27 mouse cellular contexts compared by ENCODE assay signal in genomic region chr3:19368998-19369397, GRCm38 (mm10).
DNase-seq lines count a peak whose midpoint lies in the region; ATAC-seq and TF ChIP-seq lines count a peak whose summit lies in the region.
"Had no signal": no experiment of that assay in that cellular context is flagged by ENCODE, and none has a peak within 500 bp of the region (broad histone marks: within the 10 kb centered on the region; RNA-seq: fewer than 3 reads in every experiment).

No protein-coding gene starts in this region.

- no peaks in the 10 kb centered on the region for H3K36me3 ChIP-seq in midbrain, embryonic 11.5 days (ENCODE audit: control insufficient read depth, insufficient read depth, low read length)
- H3K36me3 ChIP-seq in midbrain, embryonic 15.5 days (replicated peaks): no peaks in the 10 kb centered on the region
- H3K36me3 ChIP-seq in CH12.LX (replicated peaks in 1 of 2; ENCODE audit: control insufficient read depth in 1 of 2, insufficient read depth in 1 of 2, low read length in 1 of 2): no peaks in the 10 kb centered on the region
- H3K36me3 ChIP-seq in splenic B cell, adult 2 months (ENCODE audit: control insufficient read depth, insufficient read depth, low read length, poor library complexity, severe bottlenecking): no peaks in the 10 kb centered on the region
- H3K36me3 ChIP-seq: embryonic facial prominence, embryonic 12.5 days; forebrain, embryonic 12.5 days; heart, embryonic 12.5 days; heart, embryonic 15.5 days; hindbrain, embryonic 10.5 days; hindbrain, embryonic 15.5 days had no signal

- no peaks in the 10 kb centered on the region for H3K27me3 ChIP-seq in midbrain, embryonic 11.5 days (ENCODE audit: control insufficient read depth, insufficient read depth, low read length)
- no peaks in the 10 kb centered on the region for H3K27me3 ChIP-seq in midbrain, embryonic 15.5 days (replicated peaks)
- no peaks in the 10 kb centered on the region for H3K27me3 ChIP-seq in CH12.LX (replicated peaks)
- no peaks in the 10 kb centered on the region for H3K27me3 ChIP-seq in splenic B cell, adult 2 months (ENCODE audit: control insufficient read depth, insufficient read depth, low read length, poor library complexity, severe bottlenecking)
- H3K27me3 ChIP-seq: embryonic facial prominence, embryonic 12.5 days; forebrain, embryonic 12.5 days; heart, embryonic 12.5 days; heart, embryonic 15.5 days; hindbrain, embryonic 15.5 days had no signal

- peak; percentile 66 for DNase-seq in midbrain, embryonic 11.5 days (ENCODE audit: low spot score, missing footprints)
- peak; percentile 59 for DNase-seq in CH12.LX (ENCODE audit: extremely low read depth)
- peak; percentile 54 for DNase-seq in splenic B cell, adult 2 months (ENCODE audit: low read depth, low spot score)
- no peak for DNase-seq in cerebellum, postnatal 4 days (ENCODE audit: low spot score in 2 of 2)
- DNase-seq in right cerebral cortex, adult 18-20 months: no peak
- DNase-seq in gastrocnemius, postnatal 4 days (ENCODE audit: low spot score in 2 of 2): no peak
- DNase-seq: adrenal gland, adult 2 months; adrenal gland, postnatal 14 days; cerebellum, adult 11 months; cerebellum, adult 2 months; cerebellum, adult 9-11 months; cerebellum, postnatal 25 days; gastrocnemius, postnatal 10 days; gastrocnemius, postnatal 36 days; heart, adult 18-20 months; heart, postnatal 10 days; heart, postnatal 36 days had no signal

- no peak overlapping the region for H3K9ac ChIP-seq in midbrain, embryonic 11.5 days (ENCODE audit: low read length)
- H3K9ac ChIP-seq in midbrain, embryonic 15.5 days: no peak overlapping the region
- H3K9ac ChIP-seq in CH12.LX (ENCODE audit: insufficient read depth, low read depth): no peak overlapping the region
- H3K9ac ChIP-seq: embryonic facial prominence, embryonic 12.5 days; forebrain, embryonic 12.5 days; heart, embryonic 12.5 days; heart, embryonic 15.5 days; hindbrain, embryonic 15.5 days had no signal

- no peaks in the 10 kb centered on the region for H3K4me1 ChIP-seq in midbrain, embryonic 11.5 days (ENCODE audit: control insufficient read depth, insufficient read depth, low read length)
- no peaks in the 10 kb centered on the region for H3K4me1 ChIP-seq in midbrain, embryonic 15.5 days
- peaks cover 0 to 43% of the 10 kb centered on the region in 2 experiments; a peak in 2 of 4 replicates for H3K4me1 ChIP-seq in CH12.LX (ENCODE audit: control insufficient read depth in 1 of 2, insufficient read depth in 2 of 2)
- H3K4me1 ChIP-seq: embryonic facial prominence, embryonic 12.5 days; forebrain, embryonic 12.5 days; heart, embryonic 12.5 days; heart, embryonic 15.5 days; hindbrain, embryonic 10.5 days; hindbrain, embryonic 15.5 days had no signal

- in situ Hi-C loops in CH12.LX (cut with MboI; ENCODE audit: low pct_ligation_motif_present, low pct_unique_long_range_greater_than_20kb, low sequenced_read_pairs): no loop called here

- dilution Hi-C loops in CH12.LX (cut with MboI; ENCODE audit: extremely low pct_ligation_motif_present, extremely low pct_unique_long_range_greater_than_20kb, low sequenced_read_pairs): no loop called here

- TF ChIP-seq CTCF in CH12.LX (conservative IDR thresholded peaks at IDR 0.05 in 1 of 2, IDR thresholded peaks at IDR 0.05 in 1 of 2; ENCODE audit: low read depth in 2 of 2, low read length in 2 of 2): no peak

- no peak for ATAC-seq in midbrain, embryonic 11.5 days (ENCODE audit: low FRiP score)
- ATAC-seq in midbrain, embryonic 15.5 days (replicated peaks): no peak
- ATAC-seq in megakaryocyte, adult 5-6 weeks (ENCODE audit: poor library complexity, severe bottlenecking): peak; percentile 60
- ATAC-seq: forebrain, embryonic 16.5 days had no signal

- TF ChIP-seq POLR2A in CH12.LX (IDR thresholded peaks at IDR 0.05; ENCODE audit: low read depth, low read length): no peak

- H3K4me2 ChIP-seq in midbrain, embryonic 11.5 days: no peak overlapping the region
- no peak overlapping the region for H3K4me2 ChIP-seq in midbrain, embryonic 15.5 days
- H3K4me2 ChIP-seq in CH12.LX (ENCODE audit: insufficient read depth, low read depth, poor library complexity, severe bottlenecking): no peak overlapping the region
- H3K4me2 ChIP-seq: embryonic facial prominence, embryonic 12.5 days; forebrain, embryonic 12.5 days; heart, embryonic 12.5 days; heart, embryonic 15.5 days; hindbrain, embryonic 15.5 days had no signal

- TF ChIP-seq EP300 in CH12.LX (IDR thresholded peaks at IDR 0.05; ENCODE audit: low read length): peak; percentile 94

- 86% methylated on average over 1 of the region's 1 CpGs for WGBS in midbrain, embryonic 11.5 days
- WGBS in midbrain, embryonic 15.5 days: 86% methylated on average over 1 of the region's 1 CpGs

- no peaks in the 10 kb centered on the region for H3K9me3 ChIP-seq in midbrain, embryonic 11.5 days (ENCODE audit: control insufficient read depth, low read length)
- no peaks in the 10 kb centered on the region for H3K9me3 ChIP-seq in midbrain, embryonic 15.5 days
- H3K9me3 ChIP-seq in CH12.LX (replicated peaks; ENCODE audit: low read length): no peaks in the 10 kb centered on the region
- H3K9me3 ChIP-seq: embryonic facial prominence, embryonic 12.5 days; forebrain, embryonic 12.5 days; heart, embryonic 12.5 days; heart, embryonic 15.5 days; hindbrain, embryonic 10.5 days; hindbrain, embryonic 15.5 days had no signal

- no peaks in the 10 kb centered on the region for H3K79me2 ChIP-seq in CH12.LX (replicated peaks; ENCODE audit: control insufficient read depth, extremely low read depth, insufficient read depth, poor library complexity, severe bottlenecking)

- no peak overlapping the region for H3K4me3 ChIP-seq in midbrain, embryonic 11.5 days (ENCODE audit: low read depth, low read length)
- no peak overlapping the region for H3K4me3 ChIP-seq in midbrain, embryonic 15.5 days
- no peak overlapping the region for H3K4me3 ChIP-seq in CH12.LX (replicated peaks in 1 of 3; ENCODE audit: low read depth in 2 of 3, low read length in 2 of 3, poor library complexity in 1 of 3)
- H3K4me3 ChIP-seq: embryonic facial prominence, embryonic 12.5 days; erythroblast, embryonic 14.5 days; forebrain, embryonic 12.5 days; heart, embryonic 12.5 days; heart, embryonic 15.5 days; hindbrain, embryonic 10.5 days; hindbrain, embryonic 15.5 days had no signal

- no peak; the same call in none of the 2 replicates for TF ChIP-seq RAD21 in CH12.LX (IDR thresholded peaks at IDR 0.05; ENCODE audit: low read depth, low read length)

- H3K27ac ChIP-seq in midbrain, embryonic 11.5 days (ENCODE audit: low read depth, low read length): no peak overlapping the region
- no peak overlapping the region for H3K27ac ChIP-seq in midbrain, embryonic 15.5 days
- H3K27ac ChIP-seq in CH12.LX (ENCODE audit: insufficient read depth, low read depth): no peak overlapping the region
- H3K27ac ChIP-seq: embryonic facial prominence, embryonic 12.5 days; forebrain, embryonic 12.5 days; heart, embryonic 15.5 days; hindbrain, embryonic 10.5 days; hindbrain, embryonic 15.5 days had no signal

TF ChIP-seq in CH12.LX, 34 proteins besides CTCF, POLR2A, EP300 and RAD21 (continues in another document):
- no peak for TF ChIP-seq ZNF384 (IDR thresholded peaks at IDR 0.05; ENCODE audit: low read depth, low read length)
- TF ChIP-seq E2F4 (IDR thresholded peaks at IDR 0.05; ENCODE audit: insufficient replicate concordance, low read depth, low read length): no peak
- TF ChIP-seq RCOR1 (conservative IDR thresholded peaks at IDR 0.05; ENCODE audit: low read depth, low read length): peak; percentile 54; the same call in 1 of the 2 replicates
- peak; percentile 53; the same call in 1 of the 2 replicates for TF ChIP-seq MEF2A (IDR thresholded peaks at IDR 0.05; ENCODE audit: borderline replicate concordance, low read depth, low read length)
- no peak for TF ChIP-seq HCFC1 (IDR thresholded peaks at IDR 0.05; ENCODE audit: low read depth, low read length)
- TF ChIP-seq NRF1 (IDR thresholded peaks at IDR 0.05; ENCODE audit: low read depth, low read length): no peak
- TF ChIP-seq SIN3A (IDR thresholded peaks at IDR 0.05; ENCODE audit: low read length): no peak
- no peak for TF ChIP-seq MAZ (IDR thresholded peaks at IDR 0.05; ENCODE audit: low read depth, low read length)
- no peak for TF ChIP-seq USF1 (IDR thresholded peaks at IDR 0.05; ENCODE audit: low read depth, low read length)
- no peak for TF ChIP-seq MAX (IDR thresholded peaks at IDR 0.05; ENCODE audit: low read length)
- no peak for TF ChIP-seq POLR2AphosphoS2 (IDR thresholded peaks at IDR 0.05; ENCODE audit: low read depth, low read length)
- peak; percentile 49; the same call in 1 of the 2 replicates for TF ChIP-seq TCF12 (IDR thresholded peaks at IDR 0.05; ENCODE audit: low read depth, low read length)
- no peak for TF ChIP-seq GABPA (IDR thresholded peaks at IDR 0.05; ENCODE audit: insufficient replicate concordance, low read depth, low read length)
- TF ChIP-seq MYC (IDR thresholded peaks at IDR 0.05; ENCODE audit: low read depth, low read length): peak; percentile 59; the same call in 1 of the 2 replicates
- TF ChIP-seq SMC3 (IDR thresholded peaks at IDR 0.05; ENCODE audit: low read depth, low read length): no peak
- TF ChIP-seq TBP (conservative IDR thresholded peaks at IDR 0.05; ENCODE audit: low read depth, low read length): no peak
- TF ChIP-seq USF2 (conservative IDR thresholded peaks at IDR 0.05; ENCODE audit: low read depth, low read length): no peak
- no peak for TF ChIP-seq UBTF (IDR thresholded peaks at IDR 0.05; ENCODE audit: low read depth, low read length)
- no peak for TF ChIP-seq CHD1 (IDR thresholded peaks at IDR 0.05; ENCODE audit: low read depth, low read length)
- TF ChIP-seq ZKSCAN1 (IDR thresholded peaks at IDR 0.05; ENCODE audit: borderline replicate concordance, low read depth, low read length): no peak
- TF ChIP-seq NELFE (IDR thresholded peaks at IDR 0.05; ENCODE audit: low read depth, low read length): no peak
- TF ChIP-seq ETS1 (conservative IDR thresholded peaks at IDR 0.05; ENCODE audit: low read depth, low read length): peak; percentile 52; the same call in 1 of the 2 replicates
- TF ChIP-seq MAFK (IDR thresholded peaks at IDR 0.05; ENCODE audit: insufficient replicate concordance, low read length): no peak
- no peak for TF ChIP-seq KAT2A (IDR thresholded peaks at IDR 0.05; ENCODE audit: insufficient replicate concordance, low read length)
- peak; percentile 73 for TF ChIP-seq JUN (IDR thresholded peaks at IDR 0.05; ENCODE audit: insufficient read depth, low read depth, low read length)
- peak; percentile 72; the same call in 1 of the 2 replicates for TF ChIP-seq JUND (conservative IDR thresholded peaks at IDR 0.05; ENCODE audit: low read depth, low read length)
- no peak for TF ChIP-seq MXI1 (IDR thresholded peaks at IDR 0.05; ENCODE audit: low read depth, low read length)
- peak; percentile 47 for TF ChIP-seq CHD2 (IDR thresholded peaks at IDR 0.05; ENCODE audit: low read length)
- TF ChIP-seq ELF1 (IDR thresholded peaks at IDR 0.05; ENCODE audit: low read depth, low read length): no peak
- no peak for TF ChIP-seq PAX5 (IDR thresholded peaks at IDR 0.05; ENCODE audit: low read length)

Comparison
In these comparisons a context has a peak if more than half of its experiments do, and no peak if none do; other contexts are left out.
1. DNase-seq: peak in midbrain, embryonic 11.5 days (single experiment), CH12.LX (single experiment) and splenic B cell, adult 2 months (single experiment); none in cerebellum, postnatal 4 days (0 of 2), right cerebral cortex, adult 18-20 months (single experiment) and gastrocnemius, postnatal 4 days (0 of 2).